Mouse (Mus musculus): ENCODE measurements around the gene Egfr. TPM values are rescaled to one million over a fixed set of nuclear protein-coding genes. Genes with fewer than 3 reads are reported as not detected.

The Egfr gene
- total RNA-seq, 2 experiments from 2014 or later: 15.0 to 15.1 TPM

- no peak for DNase-seq (ENCODE audit: low spot score in 2 of 2)
- intact Hi-C loops (cut with DNase I): no loop called here
These were observed 19.0 kb downstream of the Egfr start for GRCm38 (mm10) chr11:16770966-16771365.

- DNase-seq (ENCODE audit: low spot score in 2 of 2): no peak
- intact Hi-C loops (cut with DNase I): no loop called here
These were observed 20.7 kb downstream of the Egfr start for GRCm38 (mm10) chr11:16772717-16773116.

- intact Hi-C loops (cut with DNase I): no loop called here
- DNase-seq (ENCODE audit: low spot score in 2 of 2): no peak
These were observed 25.0 kb downstream of the Egfr start for GRCm38 (mm10) chr11:16776967-16777366.

GRCm38 (mm10) chr11:16781604-16782003 lies 29.6 kb downstream of the Egfr start:
- no peak for DNase-seq (ENCODE audit: low spot score in 2 of 2)
- intact Hi-C loops (cut with DNase I): no loop called here

- intact Hi-C loops (cut with DNase I): loop anchor here (1.0 kb wide), 1 partner anchor 16 kb away; no protein-coding TSS in a partner anchor
- no peak for DNase-seq (ENCODE audit: low spot score in 2 of 2)
These were observed 32.1 kb downstream of the Egfr start for GRCm38 (mm10) chr11:16783926-16784659.

GRCm38 (mm10) chr11:16792638-16793585 lies 40.9 kb downstream of the Egfr start:
- no peak for DNase-seq (ENCODE audit: low spot score in 2 of 2)
- intact Hi-C loops (cut with DNase I): no loop called here

GRCm38 (mm10) chr11:16795012-16795411 lies 43.0 kb downstream of the Egfr start:
- DNase-seq (ENCODE audit: low spot score in 2 of 2): no peak
- intact Hi-C loops (cut with DNase I): no loop called here

GRCm38 (mm10) chr11:16795513-16795912 lies 43.5 kb downstream of the Egfr start:
- no peak for DNase-seq (ENCODE audit: low spot score in 2 of 2)
- intact Hi-C loops (cut with DNase I): no loop called here

GRCm38 (mm10) chr11:16797456-16797855 lies 45.5 kb downstream of the Egfr start:
- DNase-seq (ENCODE audit: low spot score in 2 of 2): no peak
- intact Hi-C loops (cut with DNase I): no loop called here

- DNase-seq (ENCODE audit: low spot score in 2 of 2): peak; percentile 44 to 50
- intact Hi-C loops (cut with DNase I): no loop called here
These were observed 46.1 kb downstream of the Egfr start for GRCm38 (mm10) chr11:16798136-16798535.

GRCm38 (mm10) chr11:16800507-16800906 lies 48.5 kb downstream of the Egfr start:
- intact Hi-C loops (cut with DNase I): loop anchor here (1.0 kb wide), 1 partner anchor 17 kb away; no protein-coding TSS in a partner anchor
- DNase-seq (ENCODE audit: low spot score in 2 of 2): no peak

GRCm38 (mm10) chr11:16802668-16803067 lies 50.7 kb downstream of the Egfr start:
- intact Hi-C loops (cut with DNase I): no loop called here
- peak; percentile 21 to 35 for DNase-seq (ENCODE audit: low spot score in 2 of 2)

GRCm38 (mm10) chr11:16804016-16804415 lies 52.0 kb downstream of the Egfr start:
- DNase-seq (ENCODE audit: low spot score in 2 of 2): no peak
- intact Hi-C loops (cut with DNase I): no loop called here

- no peak for DNase-seq (ENCODE audit: low spot score in 2 of 2)
- intact Hi-C loops (cut with DNase I): no loop called here
These were observed 53.9 kb downstream of the Egfr start for GRCm38 (mm10) chr11:16805886-16806285.

- intact Hi-C loops (cut with DNase I): no loop called here
- DNase-seq (ENCODE audit: low spot score in 2 of 2): no peak
These were observed 57.4 kb downstream of the Egfr start for GRCm38 (mm10) chr11:16809161-16809967.

GRCm38 (mm10) chr11:16810086-16810485 lies 58.1 kb downstream of the Egfr start:
- intact Hi-C loops (cut with DNase I): no loop called here
- no peak for DNase-seq (ENCODE audit: low spot score in 2 of 2)

GRCm38 (mm10) chr11:16813298-16813697 lies 61.3 kb downstream of the Egfr start:
- DNase-seq (ENCODE audit: low spot score in 2 of 2): no peak
- intact Hi-C loops (cut with DNase I): no loop called here

GRCm38 (mm10) chr11:16816414-16816813 lies 64.4 kb downstream of the Egfr start:
- no peak for DNase-seq (ENCODE audit: low spot score in 2 of 2)
- intact Hi-C loops (cut with DNase I): no loop called here

GRCm38 (mm10) chr11:16817336-16818034 lies 65.5 kb downstream of the Egfr start:
- intact Hi-C loops (cut with DNase I): no loop called here
- no peak for DNase-seq (ENCODE audit: low spot score in 2 of 2)

Measured in left cerebral cortex, postnatal 36 days (tissue).